Mouse (Mus musculus) lung, postnatal 0 days (tissue): ENCODE data around the gene Ing4. TPM values are rescaled to one million over a fixed set of nuclear protein-coding genes. Genes with fewer than 3 reads are reported as not detected.

Experiments
- ATAC-seq: fragments of 200-750 bp; cut with Nextera tagmentation; 2 replicates; pipeline ENCODE4 v1.8.0; 2017; ENCODE audit warnings: moderate library complexity
- DNase-seq: peaks from one replicate; pipeline ENCODE4 v3.0.0-alpha.2; 2016; ENCODE audit warnings: low spot score
- H3K27ac ChIP-seq: fragments of 300-500 bp; sonication (generic); 2 replicates; pipeline ENCODE4 v1.5.1; 2014; ENCODE audit warnings: antibody characterized with exemption, mild to moderate bottlenecking, low read length, mixed read lengths
- H3K27me3 ChIP-seq: fragments of 300-500 bp; sonication (generic); replicated peaks from 2 replicates; pipeline ENCODE4 v1.6.1; 2014; ENCODE audit warnings: low read length, mixed read lengths; ENCODE audit not compliant: insufficient read depth
- H3K36me3 ChIP-seq: fragments of 300-500 bp; sonication (generic); 2 replicates; pipeline ENCODE4 v1.6.1; 2014; ENCODE audit warnings: low read length, mixed read lengths; ENCODE audit not compliant: insufficient read depth
- H3K4me1 ChIP-seq: fragments of 300-500 bp; sonication (generic); 2 replicates; pipeline ENCODE4 v1.6.1; 2014; ENCODE audit warnings: antibody characterized with exemption, low read depth, low read length, mixed read lengths; ENCODE audit not compliant: insufficient read depth
- H3K4me2 ChIP-seq: fragments of 300-500 bp; sonication (generic); replicated peaks from 2 replicates; pipeline ENCODE4 v1.6.1; 2014; ENCODE audit warnings: low read depth, mild to moderate bottlenecking, low read length, moderate library complexity, mixed read lengths
- H3K4me3 ChIP-seq: fragments of 300-500 bp; sonication (generic); 2 replicates; pipeline ENCODE4 v1.5.1; 2014; ENCODE audit warnings: low read depth, low read length
- H3K9ac ChIP-seq: fragments of 300-500 bp; sonication (generic); replicated peaks from 2 replicates; pipeline ENCODE4 v1.6.1; 2014; ENCODE audit warnings: low read depth, mild to moderate bottlenecking
- H3K9me3 ChIP-seq: fragments of 300-500 bp; sonication (generic); 2 replicates; pipeline ENCODE4 v1.6.1; 2016; ENCODE audit warnings: low read length, mixed read lengths
- CTCF ChIP-seq: IDR thresholded peaks from 2 replicates; pipeline ENCODE4 v1.5.1; 2016; ENCODE audit warnings: antibody characterized with exemption, mild to moderate bottlenecking
- EP300 ChIP-seq: IDR thresholded peaks from 2 replicates; pipeline ENCODE4 v1.6.1; 2016; ENCODE audit warnings: antibody characterized with exemption, mild to moderate bottlenecking, control low read depth
- WGBS: fragments of 180-500 bp; shearing (Covaris S2); extraction: QIAGEN DNeasy Blood & Tissue Kit; methylation state at CpG from one replicate; pipeline ENCODE4 v1.1.7; 2014; 5-methylcytosine and 5-hydroxymethylcytosine counted together
- polyA plus RNA-seq: library from polyadenylated mRNA; unstranded; fragments of >200 nt; fragmentation: Nextera tagmentation; extraction: Ambion mirVana; gene quantifications from 2 replicates; pipeline ENCODE4 v1.2.1, GENCODE M21; 2015

Ing4 gene
- polyA plus RNA-seq, 1 experiment from 2014 or later = 100 TPM

GRCm38 (mm10) chr6:125031604-125032003 lies 8.0 kb upstream of the Ing4 start:
- Histone ChIP-seq H3K36me3 (peaks cover 45% of the 10 kb centered on the region), H3K9me3 (no peaks in the 10 kb centered on the region), H3K9ac (no peak overlapping the region), H3K4me2 (no peak overlapping the region), H3K27me3 (no peaks in the 10 kb centered on the region), H3K4me3 (no peak overlapping the region), H3K27ac (no peak overlapping the region), H3K4me1 (no peaks in the 10 kb centered on the region)
- no peak for ATAC-seq
- DNase-seq = no peak
- no peak for TF ChIP-seq CTCF
- TF ChIP-seq EP300 = no peak
- WGBS = 87% methylated on average over 16 of the region's 16 CpGs

- DNase-seq (no peak), ATAC-seq (no peak)
- Histone ChIP-seq H3K4me1 (peaks cover 6% of the 10 kb centered on the region; the same call in 1 of the 2 replicates), H3K27ac (peak overlapping the region; percentile 44; the same call in 1 of the 2 replicates), H3K9me3 (no peaks in the 10 kb centered on the region), H3K36me3 (peaks cover 23% of the 10 kb centered on the region), H3K4me2 (peak overlapping the region; percentile 56), H3K4me3 (no peak overlapping the region), H3K9ac (no peak overlapping the region), H3K27me3 (no peaks in the 10 kb centered on the region)
- 93% methylated on average over 4 of the region's 4 CpGs for WGBS
- TF ChIP-seq EP300 = no peak
- TF ChIP-seq CTCF = no peak
Observed at GRCm38 (mm10) chr6:125038666-125039065, 894 bp upstream of the Ing4 start.

GRCm38 (mm10) chr6:125039131-125039530 lies 429 bp upstream of the Ing4 start:
- peaks cover 22% of the 10 kb centered on the region for H3K36me3 ChIP-seq
- 8% methylated on average over 8 of the region's 8 CpGs for WGBS

GRCm38 (mm10) chr6:125040221-125040620 lies 661 bp downstream of the Ing4 start:
- H3K9ac ChIP-seq = peak overlapping the region; percentile 37
- 17% methylated on average over 7 of the region's 7 CpGs for WGBS
- H3K36me3 ChIP-seq = peaks cover 22% of the 10 kb centered on the region
- H3K4me1 ChIP-seq = peaks cover 6% of the 10 kb centered on the region; the same call in 1 of the 2 replicates
- no peaks in the 10 kb centered on the region for H3K27me3 ChIP-seq
- peak overlapping the region; percentile 64 for H3K4me2 ChIP-seq
- no peaks in the 10 kb centered on the region for H3K9me3 ChIP-seq
- peak overlapping the region; percentile 48 for H3K4me3 ChIP-seq
- DNase-seq = no peak
- TF ChIP-seq EP300 = no peak
- no peak for TF ChIP-seq CTCF
- H3K27ac ChIP-seq = peak overlapping the region; percentile 58; the same call in 1 of the 2 replicates
- ATAC-seq = no peak

More at GRCm38 (mm10) chr6:125039131-125039530, 429 bp upstream of the Ing4 start:
- peak overlapping the region; percentile 44; the same call in 1 of the 2 replicates for H3K27ac ChIP-seq
- H3K9me3 ChIP-seq = no peaks in the 10 kb centered on the region
- no peak for DNase-seq
- H3K4me2 ChIP-seq = peak overlapping the region; percentile 56
- no peak for TF ChIP-seq EP300
- H3K4me1 ChIP-seq = peaks cover 6% of the 10 kb centered on the region; the same call in 1 of the 2 replicates
- H3K27me3 ChIP-seq = no peaks in the 10 kb centered on the region
- H3K4me3 ChIP-seq = peak overlapping the region; percentile 48
- H3K9ac ChIP-seq = 0 out of 2 replicates have a peak overlapping the region, but pooled peaks have one; percentile 12
- ATAC-seq = peak; percentile 2

GRCm38 (mm10) chr6:125041047-125041446 lies 1.5 kb downstream of the Ing4 start:
- H3K27me3 ChIP-seq = no peaks in the 10 kb centered on the region
- H3K4me1 ChIP-seq = peaks cover 6% of the 10 kb centered on the region; the same call in 1 of the 2 replicates
- DNase-seq = peak; percentile 64
- ATAC-seq = no peak
- H3K27ac ChIP-seq = no peak overlapping the region
- WGBS = 73% methylated on average over 7 of the region's 7 CpGs
- TF ChIP-seq CTCF = no peak
- TF ChIP-seq EP300 = no peak
- no peaks in the 10 kb centered on the region for H3K9me3 ChIP-seq
- H3K4me3 ChIP-seq = no peak overlapping the region
- H3K9ac ChIP-seq = no peak overlapping the region
- peaks cover 16% of the 10 kb centered on the region for H3K36me3 ChIP-seq
- no peak overlapping the region for H3K4me2 ChIP-seq

GRCm38 (mm10) chr6:125042081-125042480 lies 2.5 kb downstream of the Ing4 start:
- no peak for ATAC-seq

GRCm38 (mm10) chr6:125046691-125047090 lies 7.1 kb downstream of the Ing4 start:
- peak; percentile 93 for TF ChIP-seq CTCF
- no peak for TF ChIP-seq EP300
- no peak overlapping the region for H3K4me3 ChIP-seq
- H3K27me3 ChIP-seq = no peaks in the 10 kb centered on the region
- peaks cover 53% of the 10 kb centered on the region for H3K36me3 ChIP-seq
- DNase-seq = peak; percentile 93
- H3K9ac ChIP-seq = no peak overlapping the region
- peak; percentile 79 for ATAC-seq
- WGBS = 27% methylated on average over 5 of the region's 5 CpGs
- H3K27ac ChIP-seq = no peak overlapping the region
- no peaks in the 10 kb centered on the region for H3K9me3 ChIP-seq
- H3K4me2 ChIP-seq = no peak overlapping the region
- H3K4me1 ChIP-seq = no peaks in the 10 kb centered on the region

More at GRCm38 (mm10) chr6:125042081-125042480, 2.5 kb downstream of the Ing4 start:
- no peak overlapping the region for H3K4me3 ChIP-seq
- no peaks in the 10 kb centered on the region for H3K9me3 ChIP-seq
- no peaks in the 10 kb centered on the region for H3K27me3 ChIP-seq
- TF ChIP-seq EP300 (no peak), CTCF (no peak)
- H3K4me1 ChIP-seq = peaks cover 6% of the 10 kb centered on the region; the same call in 1 of the 2 replicates
- H3K9ac ChIP-seq = no peak overlapping the region
- H3K36me3 ChIP-seq = peaks cover 16% of the 10 kb centered on the region
- no peak overlapping the region for H3K27ac ChIP-seq
- 90% methylated on average over 7 of the region's 7 CpGs for WGBS
- H3K4me2 ChIP-seq = no peak overlapping the region
- no peak for DNase-seq
